Mouse (Mus musculus): ENCODE measurements at regions not wholly inside any gene's neighbourhood (a gene's known extent, or its start where the extent isn't known, plus 50 kb on each side); places are given as distances from the start of the nearest gene placed in this dataset.

DNA sequence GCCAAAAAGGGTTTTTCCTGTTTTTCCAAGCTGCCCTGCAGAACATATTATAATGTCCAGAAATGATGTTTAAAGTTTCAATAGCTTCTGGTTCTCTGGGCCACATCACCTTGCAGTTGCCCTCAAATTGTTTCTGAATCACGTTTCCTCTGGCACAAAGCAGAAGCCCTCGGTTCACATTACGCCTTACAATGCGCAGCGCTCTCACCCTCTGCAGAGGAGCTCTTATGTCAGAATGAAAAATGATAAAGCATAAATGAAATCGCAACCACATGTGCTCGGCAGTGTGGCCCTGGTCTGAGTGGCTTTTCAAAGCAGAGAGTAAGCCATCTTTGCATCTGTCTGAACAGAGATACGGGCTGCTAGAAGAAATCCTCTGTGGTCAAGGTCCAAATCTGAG is 334.3 kb upstream of the Nt5c1b start:
- no peak for TF ChIP-seq POLR2AphosphoS5 (IDR thresholded peaks at IDR 0.05; ENCODE audit: borderline replicate concordance, low read depth, low read length)
- no peak for TF ChIP-seq ZC3H11A (IDR thresholded peaks at IDR 0.05; ENCODE audit: low read depth, low read length)
- TF ChIP-seq NRF1 (IDR thresholded peaks at IDR 0.05; ENCODE audit: insufficient read depth, low read depth, low read length, poor library complexity, severe bottlenecking): no peak
- TF ChIP-seq GABPA (IDR thresholded peaks at IDR 0.05; ENCODE audit: low read depth, low read length): no peak
- TF ChIP-seq RCOR1 (IDR thresholded peaks at IDR 0.05; ENCODE audit: low read depth, low read length): no peak
- TF ChIP-seq ZMIZ1 (IDR thresholded peaks at IDR 0.05; ENCODE audit: low read depth, low read length): no peak
- TF ChIP-seq EP300 (IDR thresholded peaks at IDR 0.05; ENCODE audit: low read depth in 1 of 2, low read length in 2 of 2): no peak
- no peak for TF ChIP-seq NELFE (IDR thresholded peaks at IDR 0.05; ENCODE audit: low read depth, low read length)
- no peak for TF ChIP-seq GATA1 (IDR thresholded peaks at IDR 0.05; ENCODE audit: low read depth, low read length)
- TF ChIP-seq MEF2A (IDR thresholded peaks at IDR 0.05; ENCODE audit: extremely low read depth, insufficient replicate concordance, low read depth, low read length, poor library complexity, severe bottlenecking): no peak
- no peak for TF ChIP-seq CTCF (IDR thresholded peaks at IDR 0.05 in 2 of 3, conservative IDR thresholded peaks at IDR 0.05 in 1 of 3; ENCODE audit: control insufficient read depth in 1 of 3, insufficient read depth in 1 of 3, low read depth in 2 of 3, low read length in 3 of 3, poor library complexity in 1 of 3, severe bottlenecking in 1 of 3)
- Histone ChIP-seq H3K4me1 (ENCODE audit: control insufficient read depth in 1 of 2, insufficient read depth in 2 of 2, low read length in 2 of 2) (no peaks in the 10 kb centered on the region), H3K36me3 (ENCODE audit: control insufficient read depth in 1 of 2, insufficient read depth in 2 of 2, low read length in 2 of 2) (no peaks in the 10 kb centered on the region), H3K79me2 (ENCODE audit: control insufficient read depth, insufficient read depth, low read length, poor library complexity) (no peaks in the 10 kb centered on the region), H3K4me3 (ENCODE audit: control insufficient read depth in 1 of 2, insufficient read depth in 1 of 2, low read depth in 2 of 2, low read length in 2 of 2) (no peak overlapping the region), H3K27ac (ENCODE audit: control insufficient read depth, low read depth, low read length) (no peak overlapping the region), H3K9ac (ENCODE audit: control insufficient read depth, low read depth, low read length, poor library complexity, severe bottlenecking) (no peak overlapping the region), H3K9me3 (replicated peaks; ENCODE audit: insufficient read depth, low read length) (no peaks in the 10 kb centered on the region), H3K27me3 (ENCODE audit: control insufficient read depth in 1 of 2, insufficient read depth in 2 of 2, low read length in 2 of 2) (no peaks in the 10 kb centered on the region)
- no peak for DNase-seq (ENCODE audit: low read depth, low spot score)

DNA sequence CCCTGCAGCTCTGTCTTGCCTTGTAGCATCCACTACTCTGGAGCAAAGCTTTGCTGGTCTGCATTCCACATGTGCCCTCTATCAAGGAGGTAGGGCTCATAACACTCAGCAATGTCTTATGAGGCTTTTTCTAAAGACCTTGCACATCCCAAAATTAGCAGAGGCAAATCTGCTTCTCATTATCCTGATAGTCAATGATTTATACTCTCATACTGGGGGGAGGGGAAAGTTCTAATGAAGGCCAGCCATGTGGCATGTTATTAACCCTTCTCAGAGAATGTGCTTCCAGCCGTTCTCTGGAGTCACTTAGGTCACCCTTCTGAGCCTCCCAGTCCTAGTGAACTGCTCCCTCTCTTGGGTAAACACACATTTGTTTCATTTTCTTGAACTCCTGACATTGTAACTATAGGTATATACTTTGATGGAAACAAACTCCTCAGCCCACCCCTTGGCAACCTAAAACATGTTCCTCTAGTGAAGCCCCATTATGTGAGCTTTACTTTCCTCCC is 307.7 kb upstream of the Nt5c1b start:
- Histone ChIP-seq H3K9me3 (replicated peaks; ENCODE audit: insufficient read depth, low read length) (no peaks in the 10 kb centered on the region), H3K4me3 (ENCODE audit: control insufficient read depth in 1 of 2, insufficient read depth in 1 of 2, low read depth in 2 of 2, low read length in 2 of 2) (no peak overlapping the region), H3K27ac (ENCODE audit: control insufficient read depth, low read depth, low read length) (no peak overlapping the region), H3K36me3 (ENCODE audit: control insufficient read depth in 1 of 2, insufficient read depth in 2 of 2, low read length in 2 of 2) (no peaks in the 10 kb centered on the region), H3K4me1 (ENCODE audit: control insufficient read depth in 1 of 2, insufficient read depth in 2 of 2, low read length in 2 of 2) (no peaks in the 10 kb centered on the region), H3K79me2 (ENCODE audit: control insufficient read depth, insufficient read depth, low read length, poor library complexity) (no peaks in the 10 kb centered on the region), H3K9ac (ENCODE audit: control insufficient read depth, low read depth, low read length, poor library complexity, severe bottlenecking) (no peak overlapping the region), H3K27me3 (ENCODE audit: control insufficient read depth in 1 of 2, insufficient read depth in 2 of 2, low read length in 2 of 2) (no peaks in the 10 kb centered on the region)
- no peak for DNase-seq (ENCODE audit: low read depth, low spot score)
- TF ChIP-seq E2F4 (IDR thresholded peaks at IDR 0.05; ENCODE audit: borderline replicate concordance, low read depth, low read length) (no peak), POLR2AphosphoS5 (IDR thresholded peaks at IDR 0.05; ENCODE audit: borderline replicate concordance, low read depth, low read length) (no peak), SMC3 (IDR thresholded peaks at IDR 0.05; ENCODE audit: low read depth, low read length) (no peak), ELF1 (IDR thresholded peaks at IDR 0.05; ENCODE audit: low read depth, low read length) (no peak), CHD2 (IDR thresholded peaks at IDR 0.05; ENCODE audit: low read length) (no peak), POLR2A (IDR thresholded peaks at IDR 0.05; ENCODE audit: control insufficient read depth in 1 of 2, insufficient read depth in 1 of 2, low read depth in 1 of 2, low read length in 2 of 2, poor library complexity in 1 of 2) (no peak), CHD1 (IDR thresholded peaks at IDR 0.05; ENCODE audit: low read depth, low read length) (no peak), SIN3A (IDR thresholded peaks at IDR 0.05; ENCODE audit: low read length) (no peak), KAT2A (conservative IDR thresholded peaks at IDR 0.05; ENCODE audit: low read depth, low read length) (no peak), POLR2AphosphoS2 (IDR thresholded peaks at IDR 0.05; ENCODE audit: low read length) (no peak)

Data from MEL (cell line).